Mouse (Mus musculus) mesoderm, embryonic 11.5 days (tissue): ENCODE measurements at regions not wholly inside any gene's neighbourhood (a gene's known extent, or its start where the extent isn't known, plus 50 kb on each side); places are given as distances from the start of the nearest gene placed in this dataset.

ENCODE experiments used
- DNase-seq: peaks from one replicate; pipeline ENCODE4 v3.0.0-alpha.2; 2012; ENCODE audit warnings: low read depth, low spot score

DNA sequence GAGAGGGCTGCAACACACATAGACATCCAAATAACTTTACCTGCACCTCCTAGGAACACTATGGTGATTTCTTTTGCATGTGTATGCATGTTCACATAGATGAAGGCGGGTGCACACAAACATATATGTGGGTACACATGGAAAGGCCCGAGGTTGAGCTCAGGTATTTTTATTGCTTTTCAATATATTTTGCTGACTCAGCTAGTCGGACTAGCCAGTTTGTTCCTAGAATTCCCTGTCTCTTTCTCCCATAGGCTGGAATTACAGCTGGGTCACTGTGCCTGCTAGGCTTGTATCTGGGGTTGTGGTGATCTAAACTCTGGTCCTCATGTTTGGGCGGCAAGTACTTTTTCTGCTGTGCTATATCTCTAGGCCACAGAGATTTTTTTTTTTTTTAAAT is 166.1 kb upstream of the Mki67 start:
- no peak for DNase-seq

DNA sequence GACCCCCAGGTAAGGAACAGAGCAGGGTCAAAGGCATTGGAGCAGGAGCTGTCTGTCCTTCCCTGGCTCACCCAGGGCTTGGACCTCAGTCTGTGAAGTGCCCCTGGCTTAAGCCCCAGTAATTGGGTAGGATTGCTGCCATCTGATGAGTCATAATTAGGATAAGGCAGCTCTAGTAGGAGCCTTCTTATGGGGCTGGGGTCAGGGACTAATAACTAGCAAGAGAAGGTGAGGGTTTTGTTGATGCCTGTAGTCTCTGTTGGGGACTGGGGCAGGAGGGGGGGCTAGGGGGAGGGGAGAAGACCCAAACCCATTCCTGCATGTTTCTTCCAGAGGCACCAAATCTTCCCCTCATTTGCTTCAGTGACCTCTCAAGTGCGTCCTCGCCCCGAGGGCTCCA is 172.4 kb upstream of the Mki67 start:
- no peak for DNase-seq

DNA sequence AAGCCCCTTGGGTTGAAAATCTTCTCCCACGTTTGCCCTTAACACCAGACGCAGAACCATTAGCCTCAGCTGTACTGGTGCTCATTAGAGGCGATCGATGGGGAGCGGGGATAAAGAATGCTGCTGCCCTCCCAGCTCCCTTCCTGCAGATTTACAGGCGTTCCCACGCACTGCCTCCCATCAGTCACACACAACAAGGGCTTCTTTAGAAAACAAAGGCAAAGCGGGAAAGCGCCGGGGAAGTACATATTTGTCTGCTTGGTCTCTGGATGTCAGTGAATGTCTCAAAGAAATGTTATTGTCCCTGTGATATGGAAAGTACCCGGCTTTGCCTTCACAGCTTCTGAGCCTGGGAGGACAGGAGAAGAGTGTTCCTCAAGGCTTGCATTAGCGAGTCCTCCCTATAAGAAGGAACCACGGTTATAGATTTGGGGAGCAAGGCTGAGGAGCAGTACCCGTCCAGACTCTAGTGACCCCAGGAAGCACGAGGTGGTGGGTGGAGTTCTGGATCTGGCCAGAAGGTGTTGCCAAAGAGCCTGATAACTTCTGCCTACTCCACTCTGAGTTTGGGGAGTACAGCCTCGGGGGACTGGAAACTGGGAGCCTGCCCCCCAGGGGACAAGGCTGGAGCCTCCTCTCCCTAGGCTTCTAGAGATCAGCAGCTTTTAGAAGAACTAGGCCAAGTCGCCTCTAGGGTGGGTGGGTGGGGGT is 173.0 kb upstream of the Mki67 start:
- peak; percentile 60 for DNase-seq

DNA sequence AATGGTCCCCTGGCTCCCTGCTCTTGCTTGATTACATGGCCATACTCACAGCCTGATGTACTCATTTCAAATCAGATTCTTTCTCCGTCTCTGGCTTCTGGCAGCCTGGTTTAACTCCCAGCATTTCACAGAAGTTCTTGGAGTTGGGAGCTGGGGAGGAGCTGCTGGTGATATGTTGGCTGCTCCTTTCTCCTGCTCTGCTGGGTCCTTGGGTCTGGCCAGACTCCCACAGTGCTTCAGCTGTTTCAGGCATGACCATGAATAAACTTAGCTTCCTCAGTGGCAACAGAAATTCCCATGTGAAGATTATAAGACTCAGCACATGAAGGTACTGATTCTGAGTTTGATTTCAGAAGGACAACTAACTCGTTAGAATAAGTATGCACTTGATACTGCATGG is 182.7 kb upstream of the Mki67 start:
- DNase-seq, result no peak

DNA sequence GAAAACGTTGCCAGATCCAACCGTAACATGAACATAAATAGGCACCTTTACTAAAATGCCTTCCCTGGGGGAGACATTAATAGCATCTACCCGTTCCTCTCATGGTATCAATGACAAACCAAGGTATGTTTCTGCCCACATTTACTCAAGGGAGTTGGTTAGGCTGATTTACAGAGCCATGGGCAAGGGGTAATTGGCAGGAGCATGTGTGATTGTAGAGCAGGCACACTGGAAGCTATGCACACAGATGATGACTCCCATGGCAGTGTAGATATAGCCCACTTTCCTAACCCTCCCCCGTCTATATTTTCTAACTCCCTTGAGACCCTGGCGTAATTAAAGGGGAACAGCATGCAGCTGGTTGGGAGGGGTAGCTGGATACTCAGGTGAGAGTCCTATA is 183.6 kb upstream of the Mki67 start:
- DNase-seq, result no peak

DNA sequence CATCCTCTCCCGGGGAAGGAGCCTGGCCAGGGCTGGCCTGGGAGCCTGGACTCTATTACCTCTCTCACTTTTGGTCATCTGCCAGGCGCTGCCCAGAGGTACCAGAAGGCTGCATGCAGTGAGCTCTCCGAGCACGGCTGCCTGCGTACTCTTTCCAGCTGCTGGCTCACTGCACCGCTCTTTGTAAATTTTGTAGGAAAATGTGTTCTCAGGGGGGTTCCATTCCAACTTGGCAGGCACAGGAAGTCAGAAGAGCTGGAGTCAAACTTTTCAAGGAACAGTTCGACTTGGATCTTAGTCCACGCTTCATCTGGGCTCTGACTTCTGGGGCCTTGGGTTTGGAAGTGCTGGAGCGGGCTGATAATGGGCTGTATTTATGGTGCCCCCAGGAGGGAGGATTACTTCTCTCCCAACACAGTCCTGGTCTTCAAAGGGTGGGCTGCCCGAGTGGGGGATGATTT is 184.7 kb upstream of the Mki67 start:
- peak; percentile 45 for DNase-seq

DNA sequence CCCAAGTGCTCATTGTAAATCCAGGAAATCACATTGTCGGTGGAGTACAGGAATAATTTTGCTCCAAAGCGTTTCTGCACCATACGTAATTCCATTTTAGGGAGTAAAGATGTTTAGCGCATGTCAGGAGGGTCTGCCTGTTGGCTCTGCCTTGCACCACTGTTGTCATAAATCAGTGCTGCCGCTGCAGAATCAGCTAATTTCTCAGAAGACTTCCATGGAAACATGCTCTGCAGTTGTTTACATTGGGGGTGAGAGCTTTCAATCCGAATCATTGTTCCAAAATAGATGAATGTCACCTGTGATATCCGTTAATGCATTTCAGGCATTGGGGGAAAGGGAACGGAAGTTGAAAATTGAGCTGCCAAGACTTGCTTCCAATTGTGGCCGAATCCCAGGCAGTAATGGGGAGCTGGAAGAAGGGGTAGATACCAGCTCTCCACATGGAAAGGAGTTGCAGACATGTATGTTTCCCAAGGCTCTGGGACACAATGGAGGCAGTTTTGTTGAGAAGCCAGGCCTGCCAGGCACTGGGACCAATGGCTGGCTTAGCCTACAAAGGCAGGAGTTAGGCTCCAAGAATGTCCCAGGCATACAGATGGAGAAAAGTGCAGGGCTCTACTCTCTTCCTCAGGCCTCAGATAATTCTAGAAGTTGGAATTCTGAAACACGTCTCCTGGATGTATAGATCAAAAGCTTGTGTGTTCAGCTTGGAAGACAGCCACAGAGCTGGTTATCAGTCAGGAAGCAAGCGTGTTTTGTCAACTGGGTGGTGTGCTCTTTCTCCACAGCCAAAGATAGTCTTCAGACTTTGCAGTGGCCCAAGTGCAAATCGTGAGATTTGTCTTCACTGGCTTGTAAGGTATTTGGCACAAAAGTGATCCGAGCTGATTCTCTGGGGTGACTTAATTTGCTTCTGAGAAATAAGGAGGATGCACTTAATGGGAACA is 186.2 kb upstream of the Mki67 start:
- peak; percentile 22 for DNase-seq

DNA sequence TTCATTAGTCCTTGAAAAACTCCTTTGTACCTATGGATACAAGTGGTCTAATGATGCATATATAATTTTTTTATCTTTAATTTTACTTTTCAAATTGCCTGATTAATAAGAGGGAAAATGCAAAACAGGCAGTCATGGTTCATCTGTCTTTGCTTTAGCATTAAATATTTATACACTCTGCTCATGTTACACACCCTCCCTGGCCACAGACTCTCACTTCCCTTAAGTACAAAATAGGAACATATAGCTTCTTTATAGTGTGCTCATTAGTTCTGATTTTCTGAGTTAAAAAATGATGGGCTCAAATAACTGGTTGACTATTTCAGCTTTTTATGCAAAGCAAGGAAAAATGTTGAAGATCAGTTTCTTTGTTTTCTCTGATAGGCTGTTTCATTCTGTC is 195.2 kb upstream of the Mki67 start:
- no peak for DNase-seq

DNA sequence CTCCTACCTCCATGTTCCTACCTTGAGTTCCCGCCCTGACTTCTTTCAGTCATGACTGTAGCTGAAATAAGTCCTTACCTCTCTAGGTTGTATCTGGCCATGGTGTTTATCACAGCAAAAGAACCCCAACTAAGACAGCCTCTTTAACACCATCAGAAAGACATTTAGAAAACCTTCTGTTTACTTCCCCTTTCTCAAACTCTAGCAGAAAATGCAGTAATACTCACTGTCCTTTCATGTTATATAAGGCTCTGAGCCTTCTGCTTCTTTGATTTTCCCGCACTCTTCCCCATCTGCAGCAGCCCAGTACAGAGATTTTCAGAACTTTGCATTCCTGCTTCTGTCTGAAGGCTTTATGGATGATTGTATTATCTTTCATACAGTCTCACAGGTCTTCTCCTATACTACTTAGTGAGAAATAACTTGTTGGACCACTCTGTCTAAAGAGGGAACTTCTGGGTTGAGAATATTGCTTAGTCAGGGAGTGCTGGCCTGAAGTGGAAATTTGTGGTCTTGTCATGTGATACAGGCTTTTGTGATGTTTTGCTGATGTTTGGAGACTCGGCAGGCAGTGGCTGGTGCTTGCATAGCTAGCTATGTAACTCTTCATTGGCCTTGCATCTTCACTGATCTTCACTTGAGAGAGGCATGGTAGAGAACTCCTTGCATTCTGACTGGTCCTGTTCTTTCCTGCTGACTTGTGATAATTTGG is 197.9 kb upstream of the Mki67 start:
- DNase-seq, result no peak

DNA sequence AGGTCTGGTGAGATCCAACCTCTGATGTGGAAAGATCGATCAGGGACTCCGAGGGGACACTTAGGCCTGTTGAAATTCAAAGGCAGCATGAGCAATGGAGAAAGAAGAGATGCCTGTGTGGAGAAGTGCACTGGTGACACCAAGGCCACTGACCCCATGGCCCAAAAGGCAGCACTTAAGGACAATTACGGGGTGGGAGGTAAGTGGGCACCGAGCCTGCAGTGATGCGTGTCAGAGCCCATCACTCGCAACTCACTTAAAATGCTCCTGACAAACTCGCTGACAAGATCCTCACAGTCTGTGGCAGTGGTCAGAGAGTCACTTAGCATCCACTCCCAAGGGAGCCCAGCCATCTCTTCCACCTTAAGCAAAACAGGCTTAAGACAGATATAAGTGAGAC is 207.7 kb upstream of the Mki67 start:
- DNase-seq, result no peak

DNA sequence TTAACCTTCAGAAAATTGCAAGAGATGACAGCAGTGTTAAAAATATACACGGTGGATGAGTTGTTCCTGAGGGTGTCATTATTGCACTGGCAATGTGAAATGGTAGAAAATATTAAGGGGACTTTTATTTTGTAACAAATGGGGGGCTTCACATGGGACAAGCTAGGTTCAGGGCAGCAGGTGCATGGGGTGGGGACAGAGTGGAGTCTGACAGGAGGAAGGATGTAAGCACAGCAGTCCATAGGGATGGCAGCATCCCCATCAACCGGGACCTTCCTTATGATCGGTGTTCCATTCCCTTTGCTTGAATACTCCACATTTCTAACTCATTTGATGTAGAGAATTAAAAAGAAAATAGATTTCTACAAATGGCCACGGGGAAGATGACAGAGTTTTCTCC is 208.5 kb upstream of the Mki67 start:
- DNase-seq, result no peak

DNA sequence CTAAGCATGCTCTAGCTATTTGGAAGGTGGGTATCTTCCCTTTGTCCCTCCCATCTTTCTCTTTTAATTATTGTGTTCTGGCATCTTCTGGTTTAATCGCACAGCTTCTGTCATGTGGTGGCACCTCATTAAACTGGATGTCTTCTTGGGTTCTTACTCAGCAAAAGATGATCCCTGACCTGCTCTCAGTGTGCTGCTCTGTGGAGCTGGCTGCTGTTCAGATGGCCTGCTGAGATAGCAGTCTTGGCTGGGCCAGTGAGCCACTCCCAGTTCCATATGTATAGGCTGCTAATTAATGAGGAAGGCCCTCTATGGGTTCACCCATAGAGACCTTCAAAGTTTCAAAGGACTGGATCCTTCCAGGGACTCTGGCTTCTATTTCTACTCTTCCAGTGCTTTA is 213.9 kb upstream of the Mki67 start:
- no peak for DNase-seq

DNA sequence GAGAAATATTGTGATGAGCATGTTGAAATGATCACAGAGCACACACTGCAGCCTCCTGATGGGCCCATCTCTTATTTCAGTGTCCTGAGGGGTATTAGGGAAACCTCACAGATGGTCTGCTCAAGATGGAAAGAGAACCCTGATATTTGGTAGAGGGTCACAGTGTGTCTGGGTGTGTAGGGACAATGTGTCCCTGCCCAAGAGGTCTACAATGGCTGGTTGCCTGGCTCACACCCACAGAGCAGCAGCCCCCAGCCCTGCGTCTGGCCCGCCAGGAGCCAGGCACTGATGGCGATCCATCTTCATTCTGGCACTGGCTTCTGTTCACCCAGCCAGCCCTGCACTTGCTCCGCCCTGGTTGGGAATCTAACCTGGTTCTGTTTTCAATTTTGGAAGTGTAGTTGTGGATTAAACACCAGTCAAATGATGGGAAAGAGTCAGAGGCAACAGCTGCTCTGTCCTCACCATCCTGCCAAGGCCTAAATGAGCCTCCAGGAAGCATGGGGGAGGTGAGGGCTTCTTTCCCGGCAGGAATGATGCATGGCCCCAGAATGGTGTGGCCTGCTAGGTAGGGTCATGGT is 216.5 kb upstream of the Mki67 start:
- DNase-seq, result peak; percentile 12

DNA sequence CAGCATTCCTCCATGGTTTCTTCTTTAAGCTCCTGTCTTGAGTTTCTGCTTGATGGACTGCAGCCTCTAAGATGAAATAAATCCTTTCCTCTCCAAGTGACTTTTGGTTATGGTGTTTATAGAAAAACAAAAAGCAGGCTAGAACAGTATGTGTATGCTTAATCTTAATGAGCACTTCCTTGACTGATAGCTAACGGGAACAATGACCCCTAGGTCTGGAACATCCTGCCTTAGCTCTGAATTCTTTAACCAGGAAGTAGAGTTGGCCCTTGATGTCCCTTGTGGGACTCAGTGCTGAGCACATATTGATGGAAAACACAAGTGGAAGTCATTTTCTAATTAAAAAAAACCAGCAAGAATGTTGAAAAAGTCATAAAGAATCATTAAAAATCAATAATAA is 219.0 kb upstream of the Mki67 start:
- DNase-seq, result no peak

DNA sequence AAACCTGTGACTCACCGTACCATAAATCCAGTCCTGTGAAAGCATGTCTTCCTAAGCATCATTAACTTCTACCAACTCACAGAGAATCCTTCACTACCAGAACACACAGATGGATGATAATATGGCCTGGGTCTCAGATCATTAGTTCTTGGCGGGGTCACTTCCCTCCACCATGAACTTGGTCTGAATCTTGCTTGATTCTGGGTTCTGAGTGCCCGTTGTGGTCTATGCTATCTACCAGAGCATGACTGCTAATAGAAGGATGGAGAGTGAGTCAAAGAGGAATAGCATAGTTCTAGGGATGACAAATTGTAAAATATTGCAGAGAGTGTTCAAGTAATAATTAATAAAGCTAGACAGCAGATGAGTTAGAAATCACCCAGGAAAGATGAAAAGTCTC is 221.3 kb upstream of the Mki67 start:
- no peak for DNase-seq

DNA sequence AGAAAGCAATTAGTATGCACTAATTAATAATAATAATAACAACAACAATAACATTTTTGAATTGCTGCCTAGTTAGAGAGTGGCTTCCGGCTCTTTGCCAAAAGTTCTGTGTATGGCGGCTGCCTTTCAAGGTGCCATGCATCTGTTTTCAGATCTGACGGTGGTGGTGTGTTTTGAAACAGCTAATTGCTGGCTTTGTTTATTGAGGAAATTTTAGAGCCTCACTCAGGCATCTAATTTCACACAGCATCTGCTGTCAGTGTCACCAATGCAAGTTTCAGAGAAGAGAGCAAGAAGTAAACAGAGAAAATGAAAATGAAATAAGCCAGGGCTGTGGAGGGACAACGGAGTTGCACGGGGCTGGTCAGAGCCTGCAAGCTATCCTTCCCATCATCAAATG is 223.2 kb upstream of the Mki67 start:
- no peak for DNase-seq

DNA sequence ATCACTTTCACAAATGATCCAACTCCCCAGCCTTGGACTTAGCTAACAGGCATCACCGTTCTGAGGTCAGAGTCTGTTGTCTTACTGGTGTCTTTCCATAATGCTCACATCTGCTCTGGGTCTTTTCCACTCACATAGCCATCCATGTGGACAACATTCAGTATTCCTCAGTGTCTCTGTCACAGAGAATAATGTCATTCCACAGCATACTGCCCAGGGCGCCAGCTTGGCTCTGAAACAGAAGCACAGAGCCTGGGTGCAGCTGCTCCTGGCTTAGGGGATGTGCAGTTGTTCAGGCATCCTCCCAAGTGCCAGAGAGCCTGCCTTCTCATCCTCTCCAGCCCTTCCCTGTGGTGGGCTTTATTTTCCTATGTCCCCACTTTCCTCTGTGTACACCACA is 226.7 kb upstream of the Mki67 start:
- no peak for DNase-seq

DNA sequence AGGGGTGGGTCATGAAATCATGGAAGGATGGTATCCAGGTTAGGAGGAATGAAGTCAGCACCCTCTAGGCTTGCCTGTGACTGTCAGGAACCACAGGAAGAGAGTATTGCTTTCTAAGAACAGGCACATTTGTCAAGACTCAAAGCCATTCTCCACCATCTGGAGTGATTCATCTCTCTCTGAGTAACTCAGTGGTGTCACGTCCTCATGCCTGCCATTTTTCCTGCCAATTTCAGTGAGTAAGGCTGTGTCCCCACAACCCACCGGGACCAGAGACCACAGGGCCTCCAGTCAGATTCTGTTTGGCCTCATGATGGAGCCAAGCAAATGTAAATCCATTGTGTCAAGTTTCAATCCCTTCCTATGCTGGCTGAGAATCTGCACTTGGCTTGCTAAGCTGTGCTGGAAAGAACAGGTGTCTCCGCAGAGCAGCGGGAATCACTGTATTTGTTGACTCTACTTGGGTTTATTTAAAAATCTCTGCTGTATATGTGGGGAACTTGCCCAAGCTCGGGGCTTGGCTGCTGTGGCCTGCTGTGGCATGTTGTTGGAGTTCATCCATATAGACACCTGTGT is 230.0 kb upstream of the Mki67 start:
- DNase-seq, result no peak

DNA sequence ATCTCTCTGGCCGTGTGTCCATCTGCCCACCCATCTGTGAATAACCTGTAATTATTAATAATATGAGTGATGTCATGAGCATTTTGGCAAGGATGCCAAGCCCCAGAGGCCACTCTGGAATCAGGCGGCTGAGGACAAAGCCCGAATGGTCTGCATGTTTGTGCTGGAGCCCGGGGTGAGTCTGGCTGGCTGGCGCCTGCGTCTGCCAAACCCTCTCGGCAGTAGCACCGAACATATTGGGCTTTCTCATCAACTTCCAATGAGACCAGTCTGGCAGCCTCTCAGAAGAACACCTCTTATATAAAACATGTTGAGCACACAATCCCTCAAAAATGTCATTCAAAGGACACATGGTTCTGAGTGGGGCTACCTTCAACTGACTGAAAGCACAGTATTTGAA is 244.9 kb upstream of the Mki67 start:
- DNase-seq, result no peak

DNA sequence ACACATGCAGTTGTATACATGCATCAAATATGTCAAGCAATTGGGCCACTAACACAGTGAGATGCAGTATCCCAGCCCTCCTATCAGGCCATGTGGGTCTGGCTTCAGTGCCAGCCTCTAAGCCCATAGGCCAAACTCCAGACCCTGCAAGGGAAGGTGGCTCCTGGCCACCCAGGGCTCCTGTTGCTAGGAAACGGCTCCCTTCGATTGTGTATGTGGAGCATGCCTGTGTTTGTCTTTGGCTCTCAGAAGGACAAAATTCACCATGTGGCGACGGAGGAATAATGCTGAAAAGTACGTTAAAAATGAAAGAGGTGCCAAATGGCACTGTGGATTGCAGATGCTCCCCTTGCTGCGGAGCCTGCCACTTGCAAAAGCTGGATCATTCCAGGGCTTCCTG is 249.4 kb upstream of the Mki67 start:
- peak; percentile 35 for DNase-seq

DNA sequence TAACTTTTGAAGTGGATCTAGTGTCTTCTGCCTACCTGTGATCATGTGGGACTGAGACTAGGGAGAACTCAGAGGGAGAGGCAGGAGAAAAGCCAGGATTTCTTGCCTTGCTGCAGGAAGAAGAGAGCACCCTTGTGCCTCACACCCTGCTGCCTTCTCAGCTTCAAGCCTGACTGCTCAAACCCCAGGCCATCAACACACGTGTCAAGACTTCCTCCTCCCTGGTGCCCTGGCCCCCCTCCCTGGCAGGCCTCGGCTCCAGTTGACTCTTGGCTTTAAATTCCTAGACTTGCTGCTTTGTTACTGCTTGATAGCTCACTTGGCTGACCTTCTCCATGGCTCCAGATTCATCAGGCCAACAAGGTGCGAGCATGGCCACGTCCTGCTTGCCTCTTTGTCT is 250.1 kb upstream of the Mki67 start:
- DNase-seq, result no peak

DNA sequence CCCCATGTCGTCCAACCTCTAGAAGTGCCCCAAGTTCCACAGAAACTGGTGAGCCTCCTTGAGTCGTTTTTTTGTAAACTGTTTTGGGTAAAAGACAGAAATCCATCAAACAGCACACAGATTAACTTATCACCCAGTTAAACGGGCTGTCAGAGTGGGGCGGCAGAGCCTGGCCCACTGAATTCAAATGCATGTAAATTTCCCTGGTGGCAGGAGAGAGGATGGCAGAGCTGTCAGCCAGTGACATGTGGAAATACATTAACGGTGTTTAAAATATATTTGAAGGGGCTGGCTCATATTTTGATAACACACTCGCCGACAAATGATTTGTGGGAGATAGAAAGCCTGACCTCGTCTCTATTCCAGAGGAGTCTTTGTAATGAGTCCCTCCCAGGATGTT is 252.5 kb upstream of the Mki67 start:
- no peak for DNase-seq
